Comparison of ENCODE assay signal across 25 mouse cellular contexts in the genomic region with DNA sequence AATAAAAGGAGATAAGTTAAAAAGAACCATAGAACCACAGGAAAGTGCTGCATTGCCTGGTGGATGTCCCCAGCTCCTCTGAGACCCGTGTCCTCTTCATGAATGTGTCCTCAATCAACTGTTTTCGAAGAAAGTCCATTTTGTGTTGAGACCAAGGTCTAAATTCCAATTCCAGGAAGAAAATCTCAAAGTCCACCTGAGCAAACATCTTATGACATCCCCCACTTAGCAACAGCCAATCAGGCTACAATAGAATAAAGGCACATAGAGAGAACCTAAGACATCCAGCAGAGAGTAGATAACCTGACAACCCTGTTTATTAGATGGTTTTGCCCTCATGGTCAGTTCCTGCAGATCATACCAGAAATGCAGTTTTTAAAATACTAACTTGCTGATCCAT.
"Had no signal": no experiment of that assay in that cellular context is flagged by ENCODE, and none has a peak within 500 bp of the region (broad histone marks: within the 10 kb centered on the region; RNA-seq: fewer than 3 reads in every experiment).

No protein-coding gene starts in this region.

- H3K4me3 ChIP-seq: heart, adult 2 months; heart, embryonic 13.5 days; heart, embryonic 15.5 days; hindbrain, embryonic 13.5 days; hindbrain, embryonic 15.5 days; kidney, embryonic 15.5 days; limb, embryonic 13.5 days; limb, embryonic 15.5 days; liver, embryonic 13.5 days had no signal

- DNase-seq: forebrain, postnatal 0 days; gastrocnemius, postnatal 14 days; gastrocnemius, postnatal 36 days; heart, adult 11 months; heart, adult 2 months; heart, postnatal 14 days; heart, postnatal 36 days; kidney, adult 11 months; kidney, adult 8-10 months; kidney, postnatal 14 days; kidney, postnatal 36 days; layer of hippocampus, adult 9-11 months; layer of hippocampus, postnatal 36 days; left cerebral cortex, postnatal 4 days; liver, embryonic 13.5 days had no signal

- H3K27me3 ChIP-seq: heart, embryonic 13.5 days; heart, embryonic 15.5 days; hindbrain, embryonic 13.5 days; hindbrain, embryonic 15.5 days; kidney, embryonic 15.5 days; limb, embryonic 13.5 days; limb, embryonic 15.5 days; liver, embryonic 13.5 days had no signal

- H3K9me3 ChIP-seq: heart, embryonic 13.5 days; heart, embryonic 15.5 days; hindbrain, embryonic 13.5 days; hindbrain, embryonic 15.5 days; kidney, embryonic 15.5 days; limb, embryonic 13.5 days; limb, embryonic 15.5 days; liver, embryonic 13.5 days had no signal

- H3K4me1 ChIP-seq: liver, embryonic 13.5 days had no signal

- H3K36me3 ChIP-seq: heart, embryonic 13.5 days; heart, embryonic 15.5 days; hindbrain, embryonic 13.5 days; hindbrain, embryonic 15.5 days; kidney, embryonic 15.5 days; limb, embryonic 13.5 days; limb, embryonic 15.5 days; liver, embryonic 13.5 days had no signal

- ATAC-seq: forebrain, postnatal 0 days; hindbrain, postnatal 0 days; intestine, embryonic 16.5 days had no signal

- H3K4me2 ChIP-seq: heart, embryonic 11.5 days; heart, embryonic 13.5 days; heart, embryonic 15.5 days; hindbrain, embryonic 13.5 days; hindbrain, embryonic 15.5 days; kidney, embryonic 15.5 days; limb, embryonic 13.5 days; limb, embryonic 15.5 days; liver, embryonic 13.5 days had no signal

- H3K27ac ChIP-seq: heart, adult 2 months; heart, embryonic 13.5 days; heart, embryonic 15.5 days; hindbrain, embryonic 13.5 days; hindbrain, embryonic 15.5 days; hindbrain, postnatal 0 days; kidney, embryonic 15.5 days; limb, embryonic 13.5 days; limb, embryonic 15.5 days; liver, embryonic 13.5 days had no signal

- H3K9ac ChIP-seq: forebrain, postnatal 0 days; heart, embryonic 13.5 days; heart, embryonic 15.5 days; hindbrain, embryonic 13.5 days; hindbrain, embryonic 15.5 days; kidney, embryonic 15.5 days; limb, embryonic 13.5 days; limb, embryonic 15.5 days; liver, embryonic 13.5 days had no signal
